Mouse (Mus musculus): ENCODE results near the gene Lgr6.
A peak's percentile ranks its signal among the peaks of the same experiment; 100 is the strongest.
"Not testable (repeated sequence)": the region's sequence is repeated elsewhere in the genome, so short reads cannot be mapped to it uniquely, and the experiment has no call there.

Gene Lgr6

GRCm38 (mm10) chr1:135128986-135129385 is 23.9 kb upstream of the Lgr6 start:
- no peak for DNase-seq (ENCODE audit: low spot score)

GRCm38 (mm10) chr1:135128011-135128441 is 22.9 kb upstream of the Lgr6 start:
- no peak for DNase-seq (ENCODE audit: low spot score)

- no peak for DNase-seq (ENCODE audit: low spot score)
These were observed 21.5 kb upstream of the Lgr6 start for GRCm38 (mm10) chr1:135126443-135127027.

- no peak for DNase-seq (ENCODE audit: low spot score)
These were observed 20.9 kb upstream of the Lgr6 start for GRCm38 (mm10) chr1:135125990-135126389.

GRCm38 (mm10) chr1:135124573-135125363 is 19.7 kb upstream of the Lgr6 start:
- no peak for DNase-seq (ENCODE audit: low spot score)

DNA sequence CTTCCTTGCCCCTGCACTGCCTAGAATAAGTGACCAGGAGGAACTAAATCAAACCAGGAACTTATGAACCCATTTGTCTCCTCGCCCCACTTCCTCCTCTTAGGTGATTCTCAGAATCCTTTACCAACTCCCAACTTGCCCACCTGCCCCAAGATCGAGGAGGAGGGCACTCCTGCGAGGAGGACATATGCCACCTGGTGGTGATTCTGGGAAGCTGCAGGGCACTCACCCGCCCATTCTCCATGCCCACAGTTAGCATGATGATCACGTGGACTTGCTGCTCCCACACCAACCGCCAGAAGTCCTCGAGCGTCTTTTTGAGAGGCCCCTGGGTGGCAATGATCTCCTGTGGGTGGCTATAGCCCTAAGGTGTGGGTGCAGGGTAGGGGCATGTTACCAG is 7.6 kb upstream of the Lgr6 start:
- no peak for DNase-seq (ENCODE audit: low spot score)

DNA sequence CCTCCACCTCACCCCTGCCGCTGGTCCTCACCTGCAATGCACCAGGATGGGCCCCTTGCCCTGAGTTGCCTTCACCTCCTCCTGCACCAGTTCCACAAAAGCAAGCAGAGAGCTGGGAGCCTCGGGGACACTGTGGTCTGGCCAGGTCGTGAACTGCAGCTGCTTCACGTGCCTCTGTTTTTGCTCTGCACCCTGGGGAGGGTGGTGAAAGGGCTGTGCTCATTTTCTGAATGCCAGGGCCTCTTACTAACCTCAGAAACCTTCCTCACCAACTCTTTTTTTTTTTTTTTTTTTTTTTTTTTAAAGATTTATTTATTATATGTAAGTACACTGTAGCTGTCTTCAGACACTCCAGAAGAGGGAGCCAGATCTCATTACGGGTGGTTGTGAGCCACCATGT is 6.2 kb upstream of the Lgr6 start:
- DNase-seq (ENCODE audit: low spot score): not testable (repeated sequence)

DNA sequence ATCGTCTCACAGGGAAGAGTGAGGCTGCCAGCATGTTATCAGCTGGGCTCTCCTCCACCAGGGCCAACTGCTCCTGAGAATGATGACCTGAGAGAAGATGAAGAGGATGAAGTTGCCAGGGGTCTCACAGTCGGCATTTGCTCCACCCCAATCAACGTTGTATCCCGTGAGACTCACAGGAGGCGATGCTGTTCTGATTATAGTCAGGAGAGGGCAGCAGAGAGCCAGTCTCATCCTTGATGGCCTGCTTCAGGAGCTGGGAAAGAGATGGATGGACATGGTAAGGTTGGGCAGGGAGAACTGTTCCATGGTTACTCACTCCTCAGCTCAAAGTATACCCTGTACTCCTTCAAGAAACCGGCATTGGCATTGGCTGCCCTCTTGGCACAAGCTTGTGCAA is 5.0 kb upstream of the Lgr6 start:
- no peak for DNase-seq (ENCODE audit: low spot score)

GRCm38 (mm10) chr1:135108611-135109010 is 3.5 kb upstream of the Lgr6 start:
- no peak for DNase-seq (ENCODE audit: low spot score)

DNA sequence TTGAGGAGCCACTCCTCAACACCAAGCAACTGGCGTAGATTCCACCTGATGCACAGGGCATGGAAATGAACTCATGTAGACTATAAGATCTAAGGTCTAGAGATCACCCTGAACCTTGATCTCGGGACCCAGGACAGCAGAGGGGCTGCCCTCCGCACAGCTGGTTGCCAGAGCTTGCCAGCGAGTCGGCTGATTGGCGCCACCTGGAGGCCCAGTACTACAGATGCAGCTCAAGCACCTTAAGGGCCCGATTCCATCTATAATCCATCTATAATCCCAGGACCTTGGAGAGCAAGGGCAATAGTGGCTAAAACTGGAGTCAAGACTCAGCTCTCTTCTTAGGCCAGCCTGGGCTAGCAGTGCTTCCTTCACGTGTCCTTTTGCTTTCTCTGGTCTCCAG is 875 bp upstream of the Lgr6 start:
- DNase-seq (ENCODE audit: low spot score): peak; percentile 40

DNA sequence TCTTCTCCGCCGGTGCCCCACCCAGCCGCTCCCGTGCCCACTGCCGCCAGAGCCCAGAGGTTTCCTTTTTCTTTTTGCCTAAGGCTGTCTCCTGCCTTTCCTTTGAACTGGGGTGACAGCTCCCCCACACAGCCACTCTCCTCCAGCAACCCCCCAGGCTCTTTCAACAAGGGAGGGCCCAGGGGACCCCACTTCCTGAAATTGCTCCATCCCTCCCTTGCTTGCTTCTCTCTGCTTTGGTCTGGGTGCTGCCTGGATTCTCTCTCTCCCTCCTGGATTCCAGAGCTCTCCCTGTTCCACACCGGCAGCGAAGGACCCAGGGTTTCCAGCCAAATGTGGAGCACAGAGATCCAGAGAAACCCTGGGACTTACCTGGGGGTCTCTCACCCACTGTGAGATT is 4.7 kb downstream of the Lgr6 start:
- DNase-seq (ENCODE audit: low spot score): no peak

- DNase-seq (ENCODE audit: low spot score): no peak
These were observed 6.6 kb downstream of the Lgr6 start for GRCm38 (mm10) chr1:135098441-135098840.

- no peak for DNase-seq (ENCODE audit: low spot score)
These were observed 7.6 kb downstream of the Lgr6 start for GRCm38 (mm10) chr1:135097441-135097840.

DNA sequence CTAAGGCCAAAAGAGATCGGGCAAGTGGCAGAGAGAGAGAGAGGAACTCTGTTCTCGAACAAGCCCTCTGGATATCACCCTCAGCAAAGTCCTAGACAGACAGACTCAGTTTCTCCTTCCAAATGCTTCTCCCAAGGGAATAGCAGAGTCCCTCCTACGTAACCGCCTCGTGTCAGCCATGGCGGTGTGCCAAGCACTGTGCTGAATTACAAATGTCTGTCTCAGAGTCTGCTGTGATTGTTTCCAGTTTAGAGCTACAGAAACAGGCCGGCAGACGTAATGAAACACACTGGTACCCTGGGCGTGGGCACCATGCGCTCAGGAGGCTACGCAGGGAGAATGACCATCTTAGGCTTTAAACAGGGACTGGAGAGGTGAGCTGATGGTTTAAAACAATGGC is 8.8 kb downstream of the Lgr6 start:
- DNase-seq (ENCODE audit: low spot score): no peak

- no peak for DNase-seq (ENCODE audit: low spot score)
These were observed 9.9 kb downstream of the Lgr6 start for GRCm38 (mm10) chr1:135095189-135095588.

GRCm38 (mm10) chr1:135094723-135095122 is 10.4 kb downstream of the Lgr6 start:
- DNase-seq (ENCODE audit: low spot score): no peak

DNA sequence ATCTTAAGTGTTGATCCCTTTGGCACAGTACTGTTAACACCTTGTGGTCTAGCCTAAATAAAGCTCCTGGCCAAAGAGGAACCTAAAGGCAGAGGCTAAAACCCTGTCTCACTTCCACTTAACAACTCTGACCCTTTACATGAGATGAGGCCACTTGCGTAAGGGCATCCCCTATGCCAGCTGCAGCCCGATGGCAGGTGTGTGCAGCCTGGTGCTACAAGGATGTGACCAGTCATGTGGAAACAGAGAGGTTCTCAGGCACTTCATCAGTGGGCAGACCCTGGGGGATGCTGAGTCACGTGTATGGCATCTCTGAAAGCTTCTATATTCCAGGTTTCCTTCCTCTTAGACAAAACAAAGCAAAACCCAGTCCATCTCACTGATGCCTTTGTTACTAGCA is 14.2 kb downstream of the Lgr6 start:
- DNase-seq (ENCODE audit: low spot score): no peak

- no peak for DNase-seq (ENCODE audit: low spot score)
These were observed 15.4 kb downstream of the Lgr6 start for GRCm38 (mm10) chr1:135089626-135090025.

GRCm38 (mm10) chr1:135087414-135087813 is 17.7 kb downstream of the Lgr6 start:
- DNase-seq (ENCODE audit: low spot score): no peak

DNA sequence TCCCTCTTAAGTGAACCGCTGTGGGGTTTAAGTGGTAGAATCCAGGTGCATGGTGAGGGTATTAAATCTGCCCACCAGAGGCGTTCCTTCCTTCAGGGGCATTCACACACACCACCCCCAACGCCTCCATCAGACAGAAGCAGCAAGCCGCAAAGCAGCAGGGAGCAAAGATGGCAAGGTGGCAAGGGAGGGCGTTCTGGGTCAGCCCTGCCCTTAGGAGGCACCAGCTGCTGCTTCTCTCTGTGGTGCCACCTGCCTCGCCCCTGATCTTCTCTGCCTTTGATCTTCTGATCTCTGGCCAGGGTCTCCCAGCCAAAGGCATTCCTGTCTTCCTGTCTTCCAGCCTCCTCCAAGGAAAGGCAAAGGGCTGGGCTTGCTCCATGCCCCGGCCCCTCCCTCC is 19.1 kb downstream of the Lgr6 start:
- DNase-seq (ENCODE audit: low spot score): no peak

DNA sequence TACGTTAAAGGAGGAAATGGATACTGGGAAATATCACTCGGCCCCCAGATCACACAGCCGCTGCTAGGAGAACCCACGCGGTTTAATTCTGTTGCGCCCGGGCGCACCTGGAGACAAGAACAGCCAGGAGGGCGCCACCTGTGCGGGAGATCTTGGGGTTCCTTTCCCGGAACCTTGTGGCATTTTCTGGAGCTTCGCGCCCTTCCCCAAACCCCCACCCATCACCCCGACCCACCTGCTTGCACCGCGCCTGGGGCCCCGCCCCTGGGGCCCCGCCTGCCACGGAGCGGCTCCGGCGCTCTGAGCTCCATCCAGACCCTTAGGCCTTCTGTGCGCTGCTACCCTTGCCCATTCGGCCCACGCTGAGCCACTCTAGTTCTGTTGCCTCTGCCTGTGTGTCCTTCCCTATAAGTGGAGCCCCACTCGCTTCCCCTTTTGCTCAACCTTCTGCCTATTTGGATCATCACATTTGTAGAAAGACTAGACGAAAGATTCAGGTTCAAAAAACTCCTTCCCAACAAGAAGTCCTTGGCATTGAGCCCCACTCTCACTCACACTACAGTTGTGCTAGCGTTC is 19.7 kb downstream of the Lgr6 start:
- no peak for DNase-seq (ENCODE audit: low spot score)

- no peak for DNase-seq (ENCODE audit: low spot score)
These were observed 21.6 kb downstream of the Lgr6 start for GRCm38 (mm10) chr1:135083465-135083864.

DNA sequence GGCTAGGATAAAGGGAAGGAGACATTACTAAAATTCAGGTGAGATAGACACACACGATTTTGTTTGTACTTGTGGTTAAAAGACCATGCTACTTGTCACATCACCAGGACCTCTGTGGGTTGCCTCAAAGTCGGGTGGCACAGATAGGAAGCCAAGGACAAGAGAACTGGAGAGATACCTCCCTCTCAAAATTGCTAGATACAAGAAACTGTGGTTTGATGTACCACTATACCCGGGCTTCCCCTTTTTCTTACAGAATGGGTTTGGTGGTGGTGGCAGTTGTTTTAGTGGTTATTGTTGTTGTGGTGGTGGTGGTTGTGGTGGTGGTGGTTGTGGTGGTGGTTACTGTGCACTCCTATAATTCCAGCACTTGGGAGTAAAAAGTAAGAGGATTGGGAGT is 22.8 kb downstream of the Lgr6 start:
- no peak for DNase-seq (ENCODE audit: low spot score)

GRCm38 (mm10) chr1:135079021-135079420 is 26.1 kb downstream of the Lgr6 start:
- DNase-seq (ENCODE audit: low spot score): no peak
